Mouse (Mus musculus): ENCODE data around the gene Ccdc6. TPM values are rescaled to one million over a fixed set of nuclear protein-coding genes. Genes with fewer than 3 reads are reported as not detected.

Ccdc6 gene
- total and polyA plus RNA-seq, 2 experiments = 8.4 to 10.7 TPM

GRCm38 (mm10) chr10:70116454-70116853 lies 19.5 kb downstream of the Ccdc6 start:
- WGBS = 90% methylated on average over 7 of the region's 7 CpGs
- Histone ChIP-seq H3K4me3 (ENCODE audit: insufficient read depth, low read depth, low read length) (no peak overlapping the region), H3K9ac (ENCODE audit: low read depth, low read length) (no peak overlapping the region), H3K4me1 (ENCODE audit: control insufficient read depth, insufficient read depth, low read length) (peaks cover 2% of the 10 kb centered on the region), H3K27me3 (ENCODE audit: control insufficient read depth, insufficient read depth, low read length) (no peaks in the 10 kb centered on the region), H3K79me2 (ENCODE audit: control insufficient read depth, insufficient read depth, low read length) (peaks cover 49% of the 10 kb centered on the region; the same call in 1 of the 2 replicates), H3K36me3 (ENCODE audit: control insufficient read depth, insufficient read depth, low read length) (no peaks in the 10 kb centered on the region), H3K27ac (replicated peaks; ENCODE audit: insufficient read depth, low read depth, low read length) (no peak overlapping the region)
- TF ChIP-seq CTCF (IDR thresholded peaks at IDR 0.05; ENCODE audit: low read depth, low read length) (no peak), POLR2A (IDR thresholded peaks at IDR 0.05; ENCODE audit: extremely low read depth, insufficient read depth, low read length) (no peak)
- no peak for DNase-seq (ENCODE audit: extremely low read depth, low read depth, low spot score)

- no peak for TF ChIP-seq POLR2A (IDR thresholded peaks at IDR 0.05; ENCODE audit: extremely low read depth, insufficient read depth, low read length)
- Histone ChIP-seq H3K9ac (ENCODE audit: low read depth, low read length) (no peak overlapping the region), H3K36me3 (ENCODE audit: control insufficient read depth, insufficient read depth, low read length) (no peaks in the 10 kb centered on the region), H3K4me1 (ENCODE audit: control insufficient read depth, insufficient read depth, low read length) (peaks cover 2% of the 10 kb centered on the region), H3K79me2 (ENCODE audit: control insufficient read depth, insufficient read depth, low read length) (peaks cover 45% of the 10 kb centered on the region; the same call in 1 of the 2 replicates), H3K27ac (replicated peaks; ENCODE audit: insufficient read depth, low read depth, low read length) (no peak overlapping the region), H3K4me3 (ENCODE audit: insufficient read depth, low read depth, low read length) (no peak overlapping the region), H3K27me3 (ENCODE audit: control insufficient read depth, insufficient read depth, low read length) (no peaks in the 10 kb centered on the region)
- 74% methylated on average over 9 of the region's 9 CpGs for WGBS
- DNase-seq (ENCODE audit: extremely low read depth, low read depth, low spot score) = no peak
Observed at GRCm38 (mm10) chr10:70119451-70119850, 22.5 kb downstream of the Ccdc6 start.

GRCm38 (mm10) chr10:70119851-70120370 lies 23.0 kb downstream of the Ccdc6 start:
- Histone ChIP-seq H3K79me2 (ENCODE audit: control insufficient read depth, insufficient read depth, low read length) (peaks cover 45% of the 10 kb centered on the region; the same call in 1 of the 2 replicates), H3K9ac (ENCODE audit: low read depth, low read length) (no peak overlapping the region), H3K27ac (replicated peaks; ENCODE audit: insufficient read depth, low read depth, low read length) (no peak overlapping the region), H3K27me3 (ENCODE audit: control insufficient read depth, insufficient read depth, low read length) (no peaks in the 10 kb centered on the region), H3K4me3 (ENCODE audit: insufficient read depth, low read depth, low read length) (no peak overlapping the region), H3K4me1 (ENCODE audit: control insufficient read depth, insufficient read depth, low read length) (peaks cover 4% of the 10 kb centered on the region), H3K36me3 (ENCODE audit: control insufficient read depth, insufficient read depth, low read length) (no peaks in the 10 kb centered on the region)
- 79% methylated on average over 9 of the region's 9 CpGs for WGBS
- TF ChIP-seq POLR2A (IDR thresholded peaks at IDR 0.05; ENCODE audit: extremely low read depth, insufficient read depth, low read length) (no peak), CTCF (IDR thresholded peaks at IDR 0.05; ENCODE audit: low read depth, low read length) (no peak)
- no peak for DNase-seq (ENCODE audit: extremely low read depth, low read depth, low spot score)

- Histone ChIP-seq H3K36me3 (ENCODE audit: control insufficient read depth, insufficient read depth, low read length) (no peaks in the 10 kb centered on the region), H3K4me1 (ENCODE audit: control insufficient read depth, insufficient read depth, low read length) (peaks cover 6% of the 10 kb centered on the region), H3K27me3 (ENCODE audit: control insufficient read depth, insufficient read depth, low read length) (no peaks in the 10 kb centered on the region), H3K79me2 (ENCODE audit: control insufficient read depth, insufficient read depth, low read length) (peaks cover 42% of the 10 kb centered on the region; the same call in 1 of the 2 replicates), H3K4me3 (ENCODE audit: insufficient read depth, low read depth, low read length) (no peak overlapping the region), H3K27ac (replicated peaks; ENCODE audit: insufficient read depth, low read depth, low read length) (no peak overlapping the region), H3K9ac (ENCODE audit: low read depth, low read length) (no peak overlapping the region)
- 56% methylated on average over 17 of the region's 17 CpGs for WGBS
- TF ChIP-seq CTCF (IDR thresholded peaks at IDR 0.05; ENCODE audit: low read depth, low read length) (no peak), POLR2A (IDR thresholded peaks at IDR 0.05; ENCODE audit: extremely low read depth, insufficient read depth, low read length) (no peak)
- no peak for DNase-seq (ENCODE audit: extremely low read depth, low read depth, low spot score)
Observed at GRCm38 (mm10) chr10:70120671-70121405, 23.9 kb downstream of the Ccdc6 start.

- DNase-seq (ENCODE audit: extremely low read depth, low read depth, low spot score) = no peak
- no peaks in the 10 kb centered on the region for H3K27me3 ChIP-seq (ENCODE audit: control insufficient read depth, insufficient read depth, low read length)
- no peak overlapping the region for H3K27ac ChIP-seq (replicated peaks; ENCODE audit: insufficient read depth, low read depth, low read length)
- H3K36me3 ChIP-seq (ENCODE audit: control insufficient read depth, insufficient read depth, low read length) = no peaks in the 10 kb centered on the region
- H3K79me2 ChIP-seq (ENCODE audit: control insufficient read depth, insufficient read depth, low read length) = peaks cover 37% of the 10 kb centered on the region; the same call in 1 of the 2 replicates
- 79% methylated on average over 8 of the region's 8 CpGs for WGBS
- H3K4me1 ChIP-seq (ENCODE audit: control insufficient read depth, insufficient read depth, low read length) = peaks cover 6% of the 10 kb centered on the region
- no peak overlapping the region for H3K9ac ChIP-seq (ENCODE audit: low read depth, low read length)
- no peak overlapping the region for H3K4me3 ChIP-seq (ENCODE audit: insufficient read depth, low read depth, low read length)
- TF ChIP-seq POLR2A (IDR thresholded peaks at IDR 0.05; ENCODE audit: extremely low read depth, insufficient read depth, low read length) (no peak), CTCF (IDR thresholded peaks at IDR 0.05; ENCODE audit: low read depth, low read length) (no peak)
Observed at GRCm38 (mm10) chr10:70121406-70121695, 24.4 kb downstream of the Ccdc6 start.

- Histone ChIP-seq H3K27me3 (ENCODE audit: control insufficient read depth, insufficient read depth, low read length) (no peaks in the 10 kb centered on the region), H3K9ac (ENCODE audit: low read depth, low read length) (no peak overlapping the region), H3K4me3 (ENCODE audit: insufficient read depth, low read depth, low read length) (no peak overlapping the region), H3K79me2 (ENCODE audit: control insufficient read depth, insufficient read depth, low read length) (peaks cover 33% of the 10 kb centered on the region; the same call in 1 of the 2 replicates), H3K4me1 (ENCODE audit: control insufficient read depth, insufficient read depth, low read length) (peaks cover 11% of the 10 kb centered on the region), H3K36me3 (ENCODE audit: control insufficient read depth, insufficient read depth, low read length) (no peaks in the 10 kb centered on the region), H3K27ac (replicated peaks; ENCODE audit: insufficient read depth, low read depth, low read length) (no peak overlapping the region)
- WGBS = 96% methylated on average over 2 of the region's 2 CpGs
- no peak for TF ChIP-seq POLR2A (IDR thresholded peaks at IDR 0.05; ENCODE audit: extremely low read depth, insufficient read depth, low read length)
- TF ChIP-seq CTCF (IDR thresholded peaks at IDR 0.05; ENCODE audit: low read depth, low read length) = no peak
- DNase-seq (ENCODE audit: extremely low read depth, low read depth, low spot score) = no peak
Observed at GRCm38 (mm10) chr10:70123454-70123853, 26.5 kb downstream of the Ccdc6 start.
